Mouse (Mus musculus) hindbrain, embryonic 15.5 days (tissue): ENCODE measurements around the gene Abca6. TPM values are rescaled to one million over a fixed set of nuclear protein-coding genes. Genes with fewer than 3 reads are reported as not detected.

Source experiments
- ATAC-seq: fragments of 200-750 bp; cut with Nextera tagmentation; 2 replicates; pipeline ENCODE4 v1.8.0; 2017; ENCODE audit warnings: low read depth, moderate number of reproducible peaks, moderate TSS enrichment; ENCODE audit not compliant: low FRiP score
- H3K27ac ChIP-seq: fragments of 300-500 bp; sonication (generic); replicated peaks from 2 replicates; pipeline ENCODE4 v1.5.1; 2015; ENCODE audit warnings: mild to moderate bottlenecking, inconsistent platforms
- H3K27me3 ChIP-seq: fragments of 300-500 bp; sonication (generic); 2 replicates; pipeline ENCODE4 v1.6.1; 2015; ENCODE audit warnings: control low read depth, inconsistent platforms
- H3K36me3 ChIP-seq: fragments of 300-500 bp; sonication (generic); 2 replicates; pipeline ENCODE4 v1.6.1; 2015; ENCODE audit warnings: control low read depth, inconsistent platforms
- H3K4me1 ChIP-seq: fragments of 300-500 bp; sonication (generic); replicated peaks from 2 replicates; pipeline ENCODE4 v1.6.1; 2015; ENCODE audit warnings: control low read depth, inconsistent platforms
- H3K4me2 ChIP-seq: fragments of 300-500 bp; sonication (generic); 2 replicates; pipeline ENCODE4 v1.6.1; 2015; ENCODE audit warnings: moderate library complexity, mild to moderate bottlenecking, inconsistent platforms
- H3K4me3 ChIP-seq: fragments of 300-500 bp; sonication (generic); 2 replicates; pipeline ENCODE4 v1.5.1; 2015; ENCODE audit warnings: mild to moderate bottlenecking, inconsistent platforms
- H3K9ac ChIP-seq: fragments of 300-500 bp; sonication (generic); 2 replicates; pipeline ENCODE4 v1.6.1; 2015; ENCODE audit warnings: inconsistent platforms
- H3K9me3 ChIP-seq: fragments of 300-500 bp; sonication (generic); 2 replicates; pipeline ENCODE4 v1.6.1; 2016; ENCODE audit warnings: control low read depth, inconsistent platforms
- WGBS: fragments of 180-500 bp; shearing (Covaris S2); methylation state at CpG from one replicate; pipeline ENCODE4 v1.1.7; 2015; 5-methylcytosine and 5-hydroxymethylcytosine counted together
- polyA plus RNA-seq: library from polyadenylated mRNA; unstranded; fragments of >200 nt; fragmentation: Nextera tagmentation; extraction: Ambion mirVana; gene quantifications from 2 replicates; pipeline ENCODE4 v1.2.1, GENCODE M21; 2015

Gene Abca6
- polyA plus RNA-seq = 0.17 and 0.32 TPM in 2 replicates

- no peak for ATAC-seq
- Histone ChIP-seq H3K9me3 (no peaks in the 10 kb centered on the region), H3K9ac (no peak within 1 kb of the TSS), H3K4me2 (peak within 1 kb of the TSS; percentile 47), H3K4me1 (no peaks in the 10 kb centered on the region), H3K27ac (no peak within 1 kb of the TSS), H3K4me3 (peak within 1 kb of the TSS; percentile 16), H3K36me3 (no peaks in the 10 kb centered on the region), H3K27me3 (no peaks in the 10 kb centered on the region)
- WGBS = 18% methylated on average over 8 of the region's 8 CpGs
Observed at GRCm38 (mm10) chr11:110251534-110251933, at the start of gene Abca6. Gene Abca6, minus strand, starts transcription at chr11:110251776.

GRCm38 (mm10) chr11:110297917-110298533, 46.4 kb upstream of the Abca6 start:
- H3K9me3 ChIP-seq = no peaks in the 10 kb centered on the region
- H3K27ac ChIP-seq = no peak overlapping the region
- 80% methylated on average over 13 of the region's 13 CpGs for WGBS
- no peak overlapping the region for H3K4me2 ChIP-seq
- no peaks in the 10 kb centered on the region for H3K4me1 ChIP-seq
- no peaks in the 10 kb centered on the region for H3K27me3 ChIP-seq
- H3K4me3 ChIP-seq = no peak overlapping the region
- H3K36me3 ChIP-seq = peaks cover 17% of the 10 kb centered on the region
- no peak overlapping the region for H3K9ac ChIP-seq
- no peak for ATAC-seq

DNA sequence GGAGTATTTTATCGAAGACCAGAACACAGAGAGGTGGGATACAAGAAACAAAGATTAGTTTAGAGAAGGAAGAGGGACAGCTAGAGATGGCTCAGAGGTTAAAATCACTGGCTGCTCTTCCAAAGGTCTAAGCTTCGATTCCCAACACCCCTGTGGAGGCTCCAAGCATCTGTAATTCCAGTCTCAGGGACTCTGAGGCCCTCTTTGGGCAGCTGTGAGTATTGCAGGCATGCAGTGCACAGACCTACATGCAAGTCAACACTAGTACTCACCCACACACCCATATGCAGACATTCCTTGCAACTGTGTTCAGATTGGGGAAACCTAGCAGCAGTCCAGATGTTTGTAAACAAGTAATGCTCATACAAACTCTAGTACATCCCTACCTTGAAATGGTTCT, 39.0 kb upstream of the Abca6 start:
- Histone ChIP-seq H3K9me3 (no peaks in the 10 kb centered on the region), H3K36me3 (peaks cover 36% of the 10 kb centered on the region), H3K4me1 (no peaks in the 10 kb centered on the region), H3K9ac (no peak overlapping the region), H3K4me3 (no peak overlapping the region), H3K27me3 (no peaks in the 10 kb centered on the region), H3K27ac (no peak overlapping the region), H3K4me2 (no peak overlapping the region)
- whole genome bisulfite sequencing = 83% methylated on average over 2 of the region's 2 CpGs
- no peak for ATAC-seq

DNA sequence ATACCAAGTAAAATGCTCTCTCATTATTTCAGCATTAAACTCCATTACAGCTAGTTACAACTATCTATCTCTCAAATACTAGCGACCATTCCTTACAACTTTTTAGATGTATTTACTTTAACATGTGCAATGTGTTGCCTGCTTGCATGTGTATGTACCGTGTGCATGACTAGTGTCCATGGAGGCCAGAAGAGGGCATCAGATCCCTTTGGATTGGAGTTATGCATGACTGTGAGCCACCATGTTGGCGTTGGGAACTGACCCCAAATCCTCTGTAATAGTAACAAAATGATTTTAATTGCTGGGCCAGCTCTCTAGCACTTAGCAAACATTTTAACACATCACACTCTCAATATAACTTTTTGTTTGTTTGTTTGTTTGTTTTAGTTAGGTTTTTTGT, 36.8 kb upstream of the Abca6 start:
- Histone ChIP-seq H3K27me3 (no peaks in the 10 kb centered on the region), H3K4me2 (no peak overlapping the region), H3K4me1 (no peaks in the 10 kb centered on the region), H3K36me3 (peaks cover 33% of the 10 kb centered on the region), H3K27ac (no peak overlapping the region), H3K9ac (no peak overlapping the region), H3K4me3 (no peak overlapping the region), H3K9me3 (no peaks in the 10 kb centered on the region)
- 83% methylated on average over 3 of the region's 3 CpGs for WGBS
- ATAC-seq = no peak

- Histone ChIP-seq H3K4me2 (no peak overlapping the region), H3K27me3 (no peaks in the 10 kb centered on the region), H3K4me3 (no peak overlapping the region), H3K4me1 (no peaks in the 10 kb centered on the region), H3K9ac (no peak overlapping the region), H3K9me3 (no peaks in the 10 kb centered on the region), H3K27ac (no peak overlapping the region), H3K36me3 (peaks cover 34% of the 10 kb centered on the region)
- no peak for ATAC-seq
- WGBS = 66% methylated on average over 9 of the region's 9 CpGs
Observed at GRCm38 (mm10) chr11:110287694-110288093, 36.1 kb upstream of the Abca6 start.

DNA sequence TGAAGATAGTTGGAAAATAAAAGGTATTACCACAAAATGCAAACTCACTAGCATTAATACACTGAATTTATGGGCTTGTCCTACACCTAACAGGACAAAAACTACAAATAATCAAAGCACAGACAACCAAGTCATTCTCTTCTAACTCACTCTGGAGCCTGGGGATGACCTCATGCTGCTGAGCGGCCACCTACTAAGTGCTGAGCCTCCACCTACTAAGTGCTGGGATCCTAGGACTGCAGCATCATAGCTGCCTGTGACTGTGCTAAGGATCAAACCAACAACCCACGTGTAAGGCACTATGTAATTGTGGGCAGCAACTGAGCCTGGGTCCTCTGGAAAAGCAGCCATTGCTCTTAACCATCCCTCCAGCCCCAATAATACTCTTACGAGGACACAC, 34.8 kb upstream of the Abca6 start:
- H3K4me3 ChIP-seq = no peak overlapping the region
- H3K4me1 ChIP-seq = no peaks in the 10 kb centered on the region
- peaks cover 26% of the 10 kb centered on the region for H3K36me3 ChIP-seq
- ATAC-seq = no peak
- WGBS = 85% methylated on average over 3 of the region's 3 CpGs
- no peaks in the 10 kb centered on the region for H3K9me3 ChIP-seq
- no peak overlapping the region for H3K4me2 ChIP-seq
- H3K27ac ChIP-seq = no peak overlapping the region
- H3K9ac ChIP-seq = no peak overlapping the region
- no peaks in the 10 kb centered on the region for H3K27me3 ChIP-seq

DNA sequence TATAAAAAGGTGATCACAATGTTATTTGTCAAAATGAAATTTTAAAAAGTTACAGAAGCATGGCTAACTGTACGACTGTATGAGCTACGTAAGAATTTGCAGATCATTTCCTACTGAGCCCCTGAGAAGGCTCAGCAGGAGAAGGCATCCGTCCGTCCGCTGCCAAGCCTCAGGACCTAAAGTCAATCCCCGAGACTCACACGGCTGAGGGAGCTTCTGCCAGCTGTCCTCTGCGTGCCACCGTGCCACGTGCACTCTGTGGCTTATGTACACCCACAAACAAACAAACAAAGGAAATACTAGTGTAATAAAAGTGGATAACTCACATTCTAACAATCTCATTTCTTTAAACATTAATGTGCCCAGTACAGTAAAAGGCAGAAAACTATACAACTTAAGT, 33.3 kb upstream of the Abca6 start:
- no peak overlapping the region for H3K9ac ChIP-seq
- no peak overlapping the region for H3K4me3 ChIP-seq
- WGBS = 55% methylated on average over 10 of the region's 10 CpGs
- H3K27ac ChIP-seq = no peak overlapping the region
- ATAC-seq = no peak
- no peaks in the 10 kb centered on the region for H3K27me3 ChIP-seq
- H3K4me1 ChIP-seq = no peaks in the 10 kb centered on the region
- H3K36me3 ChIP-seq = peaks cover 21% of the 10 kb centered on the region
- no peaks in the 10 kb centered on the region for H3K9me3 ChIP-seq
- no peak overlapping the region for H3K4me2 ChIP-seq

DNA sequence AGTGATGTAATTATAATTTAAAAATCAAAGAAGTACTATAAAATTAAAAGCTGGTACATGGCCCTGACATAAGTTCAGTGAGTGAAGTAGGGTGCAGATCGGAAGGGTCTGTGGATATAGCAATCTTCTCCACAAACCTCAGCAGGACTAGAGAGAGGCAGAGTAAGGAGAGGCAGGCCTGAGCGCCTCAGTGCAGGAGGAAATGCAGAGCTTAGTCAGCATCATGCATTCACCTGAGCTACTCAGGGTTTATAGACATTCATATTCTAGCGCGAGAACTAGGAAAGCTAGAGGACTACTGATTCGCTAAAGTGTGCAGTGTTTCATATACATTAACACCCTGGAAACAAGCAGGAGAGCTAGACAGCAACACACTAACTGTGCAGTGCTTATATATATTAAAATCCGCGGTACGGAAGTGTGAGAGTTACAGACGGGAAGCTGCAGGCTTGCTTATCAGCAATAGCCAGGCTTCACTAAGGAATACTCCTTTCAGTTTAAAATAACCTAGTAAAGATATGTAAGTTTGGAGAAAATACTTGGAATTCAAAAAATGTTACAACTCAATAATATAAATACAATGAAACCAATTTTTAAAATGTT, 32.7 kb upstream of the Abca6 start:
- Histone ChIP-seq H3K4me2 (no peak overlapping the region), H3K27me3 (no peaks in the 10 kb centered on the region), H3K27ac (no peak overlapping the region), H3K36me3 (peaks cover 21% of the 10 kb centered on the region), H3K9me3 (no peaks in the 10 kb centered on the region), H3K9ac (no peak overlapping the region), H3K4me1 (no peaks in the 10 kb centered on the region), H3K4me3 (no peak overlapping the region)
- no peak for ATAC-seq
- WGBS = 90% methylated on average over 9 of the region's 9 CpGs

DNA sequence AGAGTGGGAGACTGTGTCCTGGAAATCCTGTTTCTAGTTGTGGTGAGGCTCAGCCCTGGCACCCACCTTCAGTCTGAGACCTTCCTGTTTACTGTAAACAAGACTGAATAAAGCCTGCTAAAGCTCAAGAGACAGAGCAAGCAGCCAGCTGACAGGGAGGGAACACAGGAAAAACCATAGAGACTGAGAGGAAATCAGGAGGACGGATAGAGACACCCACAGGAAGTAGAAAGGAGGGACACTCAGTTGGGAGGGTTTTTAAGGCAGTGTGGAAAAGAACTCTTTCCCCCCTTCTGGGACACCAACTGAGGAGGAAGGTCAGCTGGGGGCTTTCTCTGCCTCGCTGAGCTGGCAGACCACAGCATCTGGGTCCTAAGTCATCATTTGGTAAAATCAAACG, 23.2 kb upstream of the Abca6 start:
- Histone ChIP-seq H3K4me2 (no peak overlapping the region), H3K36me3 (peaks cover 15% of the 10 kb centered on the region), H3K4me1 (no peaks in the 10 kb centered on the region), H3K4me3 (no peak overlapping the region), H3K27ac (no peak overlapping the region), H3K9ac (no peak overlapping the region), H3K9me3 (no peaks in the 10 kb centered on the region), H3K27me3 (no peaks in the 10 kb centered on the region)
- WGBS = 70% methylated on average over 3 of the region's 3 CpGs
- ATAC-seq = no peak

- ATAC-seq = 0 out of 2 replicates have a peak, but pooled peaks have one; percentile 65
- 6% methylated on average over 5 of the region's 5 CpGs for WGBS
Observed at GRCm38 (mm10) chr11:110271745-110272144, 20.2 kb upstream of the Abca6 start.

DNA sequence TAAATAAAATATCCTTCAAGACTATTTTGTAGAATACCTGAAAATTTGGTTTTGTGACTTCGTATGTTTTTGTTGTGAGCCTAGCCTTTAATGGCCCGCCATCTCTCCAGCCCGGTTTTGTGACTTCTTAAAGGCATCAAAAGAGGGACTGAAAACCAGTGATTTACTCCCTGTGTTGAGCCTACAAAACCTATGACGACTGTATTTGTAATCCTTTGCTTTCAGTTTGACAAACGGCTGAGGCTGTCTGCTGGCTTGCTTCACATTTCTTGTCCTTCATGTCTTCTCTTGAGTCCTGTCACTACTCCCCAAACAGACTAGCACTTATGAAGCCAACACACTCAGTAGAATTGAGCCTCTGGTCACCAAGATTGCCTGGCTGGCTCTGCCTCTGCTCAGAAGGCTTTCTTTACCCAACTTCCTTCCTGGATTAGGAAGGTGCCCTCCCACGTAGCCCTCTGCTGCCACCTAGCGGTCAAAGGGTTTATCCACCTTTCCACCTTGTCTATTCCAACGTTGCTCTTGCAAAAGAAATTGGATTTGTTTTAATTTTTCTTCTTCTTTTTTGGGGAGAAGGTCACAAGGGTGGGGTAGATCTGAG, 16.8 kb upstream of the Abca6 start:
- H3K27ac ChIP-seq = no peak overlapping the region
- H3K36me3 ChIP-seq = peaks cover 5% of the 10 kb centered on the region; the same call in 1 of the 2 replicates
- ATAC-seq = no peak
- no peaks in the 10 kb centered on the region for H3K4me1 ChIP-seq
- no peak overlapping the region for H3K4me2 ChIP-seq
- H3K27me3 ChIP-seq = no peaks in the 10 kb centered on the region
- WGBS = 44% methylated on average over 8 of the region's 8 CpGs
- no peaks in the 10 kb centered on the region for H3K9me3 ChIP-seq
- no peak overlapping the region for H3K4me3 ChIP-seq
- no peak overlapping the region for H3K9ac ChIP-seq

More at GRCm38 (mm10) chr11:110271745-110272144, 20.2 kb upstream of the Abca6 start:
- no peak overlapping the region for H3K4me2 ChIP-seq
- no peak overlapping the region for H3K9ac ChIP-seq
- no peak overlapping the region for H3K4me3 ChIP-seq
- H3K36me3 ChIP-seq = peaks cover 15% of the 10 kb centered on the region
- no peaks in the 10 kb centered on the region for H3K27me3 ChIP-seq
- H3K27ac ChIP-seq = no peak overlapping the region
- H3K9me3 ChIP-seq = no peaks in the 10 kb centered on the region
- no peaks in the 10 kb centered on the region for H3K4me1 ChIP-seq

GRCm38 (mm10) chr11:110267232-110267631, 15.7 kb upstream of the Abca6 start:
- Histone ChIP-seq H3K4me1 (no peaks in the 10 kb centered on the region), H3K9ac (no peak overlapping the region), H3K27ac (no peak overlapping the region), H3K27me3 (no peaks in the 10 kb centered on the region), H3K4me3 (no peak overlapping the region), H3K9me3 (no peaks in the 10 kb centered on the region), H3K36me3 (peaks cover 5% of the 10 kb centered on the region; the same call in 1 of the 2 replicates), H3K4me2 (no peak overlapping the region)
- WGBS = 94% methylated on average over 6 of the region's 6 CpGs
- ATAC-seq = no peak
